Comparison of ENCODE assay signal across 13 mouse cellular contexts in the genomic region with DNA sequence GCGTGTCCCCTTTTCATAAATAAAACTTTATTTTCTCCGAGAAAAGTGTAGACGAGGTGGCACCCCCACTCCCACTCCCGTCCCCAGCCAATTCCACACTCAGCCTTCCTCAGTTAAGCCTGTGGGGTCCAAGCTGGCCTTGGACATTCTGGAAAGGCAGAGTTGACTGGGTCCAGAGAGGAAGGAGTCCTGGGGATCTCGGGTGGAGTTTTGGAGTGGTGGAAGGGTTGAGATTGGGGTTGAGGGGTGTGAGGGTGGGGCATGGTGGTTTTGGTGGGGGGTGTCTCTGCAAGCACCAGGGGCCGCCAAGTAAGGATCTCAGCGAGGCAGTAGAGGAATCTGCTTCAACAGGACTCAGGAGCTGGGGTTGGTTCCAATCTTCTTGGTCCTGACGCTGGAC. TPM values are rescaled to one million over a fixed set of nuclear protein-coding genes. Genes with fewer than 3 reads are reported as not detected.
A peak's percentile ranks its signal among the peaks of the same experiment; 100 is the strongest.
DNase-seq lines count a peak whose midpoint lies in the region; ATAC-seq and TF ChIP-seq lines count a peak whose summit lies in the region.
"Had no signal": no experiment of that assay in that cellular context is flagged by ENCODE, and none has a peak within 500 bp of the region (broad histone marks: within the 10 kb centered on the region; RNA-seq: fewer than 3 reads in every experiment).

No protein-coding gene starts in this region.

- in situ Hi-C loops in Patski (cut with MboI; ENCODE audit: low pct_unique_long_range_greater_than_20kb) = no loop called here

- H3K4me3 ChIP-seq in lung, adult 2 months (replicated peaks; ENCODE audit: extremely low read depth, low read depth, low read length) = no peak overlapping the region
- H3K4me3 ChIP-seq in hindbrain, embryonic 11.5 days (ENCODE audit: low read depth, low read length) = no peak overlapping the region
- H3K4me3 ChIP-seq: heart, embryonic 10.5 days; hindbrain, embryonic 15.5 days; limb, embryonic 12.5 days; lung, embryonic 15.5 days; myocyte had no signal

- H3K9me3 ChIP-seq in hindbrain, embryonic 11.5 days (ENCODE audit: control insufficient read depth, low read length) = no peaks in the 10 kb centered on the region
- H3K9me3 ChIP-seq: heart, embryonic 10.5 days; hindbrain, embryonic 15.5 days; limb, embryonic 12.5 days; lung, embryonic 15.5 days had no signal

- no peak for TF ChIP-seq CTCF in lung, adult 2 months (IDR thresholded peaks at IDR 0.05; ENCODE audit: insufficient read depth, low read length)
- no peak for TF ChIP-seq CTCF in Patski (IDR thresholded peaks at IDR 0.05)

- ATAC-seq in Patski = no peak
- no peak for ATAC-seq in hindbrain, embryonic 11.5 days (ENCODE audit: low FRiP score)
- no peak for ATAC-seq in megakaryocyte-erythroid progenitor cell, adult 5-6 weeks (replicated peaks; ENCODE audit: low FRiP score, low TSS enrichment, poor library complexity, severe bottlenecking)

- H3K9ac ChIP-seq in hindbrain, embryonic 11.5 days (ENCODE audit: low read depth, low read length) = no peak overlapping the region
- H3K9ac ChIP-seq: hindbrain, embryonic 15.5 days; limb, embryonic 12.5 days; lung, embryonic 15.5 days had no signal

- no peak overlapping the region for H3K4me2 ChIP-seq in hindbrain, embryonic 11.5 days (replicated peaks; ENCODE audit: low read depth, low read length)
- H3K4me2 ChIP-seq: hindbrain, embryonic 15.5 days; limb, embryonic 12.5 days; lung, embryonic 15.5 days had no signal

- H3K4me1 ChIP-seq in lung, adult 2 months (ENCODE audit: control insufficient read depth, insufficient read depth, low read length) = no peaks in the 10 kb centered on the region
- H3K4me1 ChIP-seq in hindbrain, embryonic 11.5 days (replicated peaks; ENCODE audit: control insufficient read depth, insufficient read depth, low read length) = no peaks in the 10 kb centered on the region
- H3K4me1 ChIP-seq: hindbrain, embryonic 15.5 days; limb, embryonic 12.5 days; lung, embryonic 15.5 days had no signal

- CTCF ChIA-PET in Patski (lab: Charles Lee) = interaction anchor here (1.0 to 2.9 kb wide), 15 partner anchors 12 to 457 kb away, joined by 3 to 15 read pairs (median 4); no protein-coding TSS in a partner anchor

- no peaks in the 10 kb centered on the region for H3K36me3 ChIP-seq in hindbrain, embryonic 11.5 days (ENCODE audit: control insufficient read depth, insufficient read depth, low read length)
- H3K36me3 ChIP-seq: heart, embryonic 10.5 days; hindbrain, embryonic 15.5 days; limb, embryonic 12.5 days; lung, embryonic 15.5 days had no signal

- H3K27ac ChIP-seq in hindbrain, embryonic 11.5 days (ENCODE audit: low read depth, low read length) = no peak overlapping the region
- H3K27ac ChIP-seq: heart, embryonic 10.5 days; hindbrain, embryonic 15.5 days; limb, embryonic 12.5 days; lung, embryonic 15.5 days had no signal

- no peaks in the 10 kb centered on the region for H3K27me3 ChIP-seq in Patski
- no peaks in the 10 kb centered on the region for H3K27me3 ChIP-seq in hindbrain, embryonic 11.5 days (ENCODE audit: control insufficient read depth, insufficient read depth, low read length)
- H3K27me3 ChIP-seq: hindbrain, embryonic 15.5 days; lung, embryonic 15.5 days had no signal

- POLR2A ChIA-PET in Patski (lab: Charles Lee) = interaction anchor here (1.4 kb wide), 1 partner anchor 52 kb away, joined by 4 read pairs; no protein-coding TSS in a partner anchor

- 79% methylated on average over 8 of the region's 8 CpGs for WGBS in lung, adult 2 months
- 88% methylated on average over 8 of the region's 8 CpGs for WGBS in hindbrain, embryonic 11.5 days

- peak; percentile 8 for DNase-seq in gastrocnemius, postnatal 10 days
- no peak for DNase-seq in gastrocnemius, adult 8-10 months (ENCODE audit: low spot score in 2 of 2)
- DNase-seq in lung, postnatal 4 days = peak; percentile 5 to 25
- DNase-seq in lung, adult 2 months = no peak
- DNase-seq in Patski (ENCODE audit: low read depth, low spot score) = peak; percentile 3
- peak; percentile 8 to 11 for DNase-seq in cerebellum, postnatal 25 days
- DNase-seq in hindbrain, embryonic 11.5 days (ENCODE audit: low spot score) = no peak

- no peak for TF ChIP-seq POLR2A in lung, adult 2 months (IDR thresholded peaks at IDR 0.05; ENCODE audit: borderline replicate concordance, extremely low read depth, low read depth, low read length)

RNA-seq across cellular contexts. Expression of gene Ezh2, which starts 52.7 kb away (rescaled TPM):
- 10 to 100 TPM; 19.6 to 26.5 TPM for total RNA-seq in gastrocnemius, postnatal 10 days (2021)
- 1 to 10 TPM; 6.3 to 7.3 (median 6.6) TPM for total RNA-seq in gastrocnemius, adult 8-10 months (2022)
- 2.6 and 4.9 TPM in 2 replicates for polyA plus RNA-seq in lung, adult 2 months (2012; rRNA removed)
- polyA plus RNA-seq in Patski (2021) = 125 TPM
- polyA plus RNA-seq in hindbrain, embryonic 11.5 days (2014; fragmentation: Nextera tagmentation; extraction: Ambion mirVana) = 177 and 195 TPM in 2 replicates
- total RNA-seq in megakaryocyte-erythroid progenitor cell, adult 5-6 weeks (2014; fragmentation: Nextera tagmentation) = 284 and 385 TPM in 2 replicates
- 203 and 340 TPM in 2 replicates for total RNA-seq in megakaryocyte-erythroid progenitor cell, adult 5-6 weeks (2017)

Comparison
In these comparisons a context has a peak if more than half of its experiments do, and no peak if none do; other contexts are left out.
1. DNase-seq: peak in gastrocnemius, postnatal 10 days (single experiment), lung, postnatal 4 days (2 of 2), Patski (single experiment) and cerebellum, postnatal 25 days (2 of 2); none in gastrocnemius, adult 8-10 months (0 of 2), lung, adult 2 months (single experiment) and hindbrain, embryonic 11.5 days (single experiment).
2. RNA of gene Ezh2, which starts 52.7 kb away (total RNA-seq): 203 to 385 TPM in megakaryocyte-erythroid progenitor cell, adult 5-6 weeks; 19.6 to 26.5 TPM in gastrocnemius, postnatal 10 days and 6.3 to 7.3 TPM in gastrocnemius, adult 8-10 months; every median in the first group is over 4 times any median in the second.